Mouse (Mus musculus) 3134 (cell line): Measurements from ENCODE around the gene Wdr4.
"Not testable (repeated sequence)": the region's sequence is repeated elsewhere in the genome, so short reads cannot be mapped to it uniquely, and the experiment has no call there.

ENCODE experiments used
- DNase-seq: peaks from one replicate; pipeline ENCODE4 v3.0.0-alpha.2; 2011; ENCODE audit warnings: low spot score; ENCODE audit not compliant: insufficient read length; ENCODE audit errors: extremely low read depth

The Wdr4 gene

DNA sequence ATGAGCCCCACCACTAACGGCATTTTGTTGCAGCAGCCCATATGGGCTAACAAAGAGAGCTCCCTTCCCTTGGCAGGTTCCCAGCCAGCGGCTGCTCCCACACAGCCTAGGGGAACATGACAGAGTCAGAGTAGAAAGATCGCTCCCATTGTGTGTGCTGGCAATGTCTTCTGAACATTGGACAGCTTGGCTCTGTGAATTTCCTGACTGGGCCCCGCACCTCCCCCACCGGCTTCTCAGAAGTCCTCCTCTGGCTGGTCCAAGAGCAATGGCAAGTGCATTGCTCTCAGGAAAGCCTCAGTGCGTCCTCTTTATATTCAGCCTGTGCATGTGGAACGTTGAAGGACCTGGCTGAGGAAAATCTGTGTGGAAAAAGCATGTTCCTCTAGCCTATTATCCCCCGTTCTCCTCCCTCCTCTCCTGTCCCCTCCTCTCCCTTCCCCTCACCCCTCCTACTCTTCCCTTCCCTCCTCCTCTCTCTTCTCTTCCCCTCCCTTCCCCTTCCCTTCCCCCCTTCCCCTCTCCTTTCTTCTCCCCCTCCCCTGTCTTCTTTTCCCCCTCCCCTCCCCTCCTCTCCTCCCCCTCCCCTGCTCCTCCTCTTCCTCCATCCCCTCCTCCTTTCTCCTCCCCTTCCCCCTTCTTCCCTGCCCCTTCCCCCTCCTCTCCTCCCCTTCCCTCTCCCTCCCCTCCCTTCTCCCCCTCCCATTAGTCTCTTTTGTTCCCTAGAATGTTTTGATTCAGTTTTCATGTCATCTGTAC is 16.3 kb upstream of the Wdr4 start:
- no peak for DNase-seq

- DNase-seq = no peak
Measured at GRCm38 (mm10) chr17:31535358-31535757, 15.6 kb upstream of the Wdr4 start.

- not testable (repeated sequence) for DNase-seq
Measured at GRCm38 (mm10) chr17:31532331-31532730, 12.6 kb upstream of the Wdr4 start.

DNA sequence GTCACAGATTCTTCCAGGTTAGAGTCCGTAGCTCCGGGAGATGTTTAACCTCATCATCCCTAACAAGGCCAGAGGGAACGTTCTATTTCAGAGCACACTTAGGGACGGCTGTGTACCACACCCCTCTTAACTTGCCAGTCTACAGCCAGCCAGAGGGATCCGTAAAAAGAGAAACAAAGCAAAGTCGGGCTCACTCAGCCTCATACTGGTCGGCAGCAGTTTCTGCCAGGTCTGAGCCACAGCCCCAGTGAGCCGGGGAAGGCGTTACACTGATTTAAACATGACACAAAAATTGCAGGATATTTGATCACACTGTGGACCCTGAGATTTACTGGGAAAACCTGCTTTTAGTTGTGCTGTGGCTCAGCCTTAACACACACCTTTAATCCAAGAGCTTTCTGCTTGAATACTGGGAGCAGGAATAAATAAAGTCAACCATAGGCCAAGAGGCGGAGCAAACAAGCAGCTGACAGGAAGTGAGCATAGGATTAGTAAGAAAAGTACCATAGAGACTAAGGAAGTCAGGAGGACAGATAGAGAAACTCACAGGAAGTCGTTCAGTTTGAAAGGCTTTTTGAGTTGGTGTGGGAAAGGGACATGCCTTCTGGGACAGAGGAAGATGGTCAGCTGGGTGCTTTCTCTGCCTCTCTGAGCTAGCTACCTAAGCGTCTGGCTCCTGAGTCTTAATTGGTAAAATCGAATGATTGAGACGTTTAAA is 11.8 kb upstream of the Wdr4 start:
- DNase-seq = no peak

DNA sequence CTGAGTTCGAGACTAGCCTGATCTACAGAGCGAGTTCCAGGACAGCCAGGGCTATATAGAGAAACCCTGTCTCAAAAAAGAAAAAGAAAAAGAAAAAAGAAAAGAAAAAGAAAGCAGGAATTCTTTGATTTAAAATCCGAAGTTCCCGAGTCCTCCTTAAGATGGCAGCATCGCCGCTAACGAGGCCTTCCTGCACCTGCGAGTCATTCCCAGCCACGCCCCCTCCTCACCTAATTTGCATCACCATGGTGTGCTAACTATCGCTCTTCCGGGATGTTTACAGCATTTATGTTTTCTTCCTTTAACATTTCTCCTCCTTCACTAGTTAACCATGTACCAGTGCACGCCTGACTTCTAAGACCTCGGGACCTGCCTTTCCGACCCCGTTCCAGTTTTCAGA is 9.5 kb upstream of the Wdr4 start:
- DNase-seq = no peak

DNA sequence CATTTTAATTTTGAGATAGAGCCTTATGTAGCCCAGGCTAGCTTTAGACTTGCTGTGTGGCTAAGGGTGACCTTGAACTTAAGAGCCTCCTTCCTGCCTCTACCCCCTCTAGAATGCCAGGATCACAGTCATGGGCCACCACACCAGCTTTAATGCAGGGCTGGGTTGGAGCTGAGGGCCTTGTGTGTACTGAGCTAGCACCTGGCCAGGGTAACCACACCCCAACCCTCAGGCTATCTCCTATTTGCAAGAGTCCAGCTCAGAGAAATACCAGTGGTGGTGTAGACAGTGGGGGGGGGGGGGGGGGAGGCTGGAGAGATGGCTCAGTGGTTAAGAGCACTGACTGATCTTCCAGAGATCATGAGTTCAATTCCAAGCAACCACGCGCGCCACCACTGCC is 6.0 kb upstream of the Wdr4 start:
- DNase-seq = no peak

GRCm38 (mm10) chr17:31525114-31525513 is 5.3 kb upstream of the Wdr4 start:
- DNase-seq = no peak

DNA sequence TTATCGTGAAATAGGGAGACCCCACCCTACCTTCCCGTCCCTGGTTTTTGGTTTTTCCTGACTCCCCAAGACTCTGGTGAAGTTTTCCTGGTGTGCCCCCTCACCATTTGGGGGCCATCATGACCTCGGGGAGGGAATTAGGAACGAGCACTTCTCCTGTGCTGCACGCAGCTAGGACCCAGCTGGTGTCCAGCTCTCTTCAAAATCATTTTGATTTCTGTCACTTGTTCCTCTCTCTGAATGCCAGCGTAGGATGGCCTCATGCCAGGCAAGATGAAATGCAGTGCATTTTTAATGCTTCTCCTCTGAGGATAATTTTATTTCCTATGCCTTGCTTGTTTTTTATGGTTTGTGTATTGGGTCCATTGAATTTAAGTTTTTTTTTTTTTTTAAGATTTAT is 2.2 kb upstream of the Wdr4 start:
- DNase-seq = no peak

DNA sequence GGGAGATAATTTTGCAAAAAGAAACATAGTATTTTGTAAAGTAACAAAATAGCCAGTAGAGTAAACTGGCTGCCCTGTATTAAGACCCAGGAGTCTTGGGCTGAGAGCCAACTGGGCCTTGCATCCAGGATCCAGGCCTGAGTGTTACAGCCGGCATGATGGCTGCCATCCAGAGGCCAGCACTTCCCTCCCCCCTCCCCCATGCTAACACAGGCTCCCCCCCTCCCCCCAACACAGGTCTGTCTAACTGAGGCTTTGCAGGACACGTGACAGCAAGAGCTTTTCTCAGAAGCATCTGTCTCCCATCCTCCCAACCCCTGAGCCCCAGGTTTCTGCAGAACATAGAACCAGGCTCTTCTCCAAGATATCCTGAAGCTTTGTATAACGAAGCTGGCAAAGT is 1.1 kb upstream of the Wdr4 start:
- no peak for DNase-seq

DNA sequence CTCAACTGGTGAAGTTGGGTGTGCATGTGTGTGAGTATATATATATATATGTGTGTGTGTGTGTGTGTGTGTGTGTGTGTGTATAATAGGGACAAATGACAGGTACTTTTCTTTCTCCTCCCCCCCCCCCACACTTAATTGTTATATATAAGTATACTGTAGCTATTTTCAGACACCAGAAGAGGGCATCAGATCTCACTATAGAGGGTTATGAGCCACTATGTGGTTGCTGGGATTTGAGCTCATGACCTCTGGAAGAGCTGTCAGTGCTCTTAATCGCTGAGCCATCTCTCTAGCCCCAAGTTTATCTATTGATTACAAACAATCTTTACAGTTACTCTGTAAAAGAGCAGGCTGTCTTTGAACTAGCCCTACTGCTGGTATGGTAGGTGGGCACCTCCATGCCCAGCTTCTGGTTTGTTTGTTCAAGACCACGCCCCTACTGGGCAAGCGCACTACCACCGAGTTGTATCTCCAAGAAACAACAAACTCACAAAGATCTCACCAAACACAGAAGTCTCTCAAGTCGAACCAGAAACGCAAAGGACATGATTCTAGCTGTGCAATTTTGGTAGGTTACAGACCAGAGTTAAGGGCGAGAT is 335 bp downstream of the Wdr4 start:
- DNase-seq = no peak

- no peak for DNase-seq
Measured at GRCm38 (mm10) chr17:31514696-31515095, 5.1 kb downstream of the Wdr4 start.

DNA sequence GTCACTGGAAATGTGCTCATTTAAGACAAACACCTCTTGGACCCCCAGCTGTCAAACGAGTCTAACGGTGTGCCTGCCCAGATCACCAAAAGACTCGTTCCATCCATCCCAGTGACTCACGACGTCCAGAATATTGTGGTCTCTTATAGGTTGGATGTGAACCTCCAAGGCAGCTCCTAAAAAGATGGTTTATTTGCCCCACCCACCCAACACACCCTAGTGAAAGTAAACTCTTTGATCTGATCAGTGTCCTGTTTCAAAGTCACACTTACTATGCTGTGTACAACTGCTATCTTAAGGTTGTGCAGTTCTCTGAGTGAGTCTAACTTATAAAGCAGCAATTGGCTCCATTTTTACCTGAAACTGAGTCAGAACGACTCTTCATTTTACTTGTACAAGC is 7.2 kb downstream of the Wdr4 start:
- no peak for DNase-seq

DNA sequence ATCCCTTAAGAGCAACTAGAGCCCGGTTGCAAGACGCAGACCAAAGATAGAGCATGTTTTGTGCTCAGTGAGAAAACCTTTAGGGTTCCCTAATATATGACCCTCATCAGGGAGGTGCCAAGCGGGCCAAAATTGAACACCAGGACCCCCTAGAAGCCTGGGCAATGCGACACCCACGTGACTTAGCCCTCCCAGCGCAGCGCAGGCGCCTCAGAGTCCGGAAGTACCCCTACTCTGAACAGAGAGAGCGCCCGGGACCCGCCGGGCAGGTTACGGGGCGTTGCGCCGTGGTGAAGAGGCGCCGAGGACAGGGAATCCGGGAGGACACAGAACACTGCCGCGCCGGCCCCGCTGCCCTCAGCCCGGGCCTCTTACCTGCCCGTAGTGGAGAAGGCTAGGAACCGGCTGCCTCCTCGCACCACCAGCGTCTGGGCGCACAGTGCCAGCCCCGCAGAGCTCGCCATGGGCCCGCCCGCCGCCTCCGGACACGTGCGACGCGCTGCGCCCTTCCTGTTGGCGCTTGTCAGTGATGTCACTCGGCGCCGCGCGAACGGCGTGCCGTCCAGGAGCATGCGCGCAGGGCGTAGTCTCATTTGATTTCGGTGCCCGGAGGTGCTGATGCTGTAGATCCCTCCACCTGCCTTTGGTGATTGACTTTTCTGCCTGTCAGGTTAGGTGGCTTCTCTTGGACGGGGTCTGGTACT is 7.8 kb downstream of the Wdr4 start:
- DNase-seq = peak; percentile 90

GRCm38 (mm10) chr17:31510944-31511343 is 8.8 kb downstream of the Wdr4 start:
- no peak for DNase-seq

DNA sequence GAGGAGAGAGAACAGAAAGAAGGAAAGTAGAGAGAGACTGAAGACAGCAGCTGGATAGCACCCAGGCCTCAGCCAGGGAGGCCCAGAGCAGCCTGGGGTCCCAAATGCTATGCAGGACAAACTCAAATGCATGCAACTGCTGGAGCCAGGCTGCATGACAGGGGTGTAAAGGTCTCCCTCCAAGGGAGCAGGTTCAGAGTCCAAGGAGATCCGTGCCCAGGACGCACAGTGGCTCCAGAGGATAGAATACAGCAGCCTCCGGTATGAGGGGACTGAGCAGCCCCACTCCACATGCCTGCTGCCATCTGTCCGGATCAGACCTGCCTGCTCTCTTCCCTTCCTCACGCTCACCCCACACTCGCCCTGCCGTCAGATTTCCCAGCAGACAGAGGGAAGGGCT is 13.5 kb downstream of the Wdr4 start:
- no peak for DNase-seq

DNA sequence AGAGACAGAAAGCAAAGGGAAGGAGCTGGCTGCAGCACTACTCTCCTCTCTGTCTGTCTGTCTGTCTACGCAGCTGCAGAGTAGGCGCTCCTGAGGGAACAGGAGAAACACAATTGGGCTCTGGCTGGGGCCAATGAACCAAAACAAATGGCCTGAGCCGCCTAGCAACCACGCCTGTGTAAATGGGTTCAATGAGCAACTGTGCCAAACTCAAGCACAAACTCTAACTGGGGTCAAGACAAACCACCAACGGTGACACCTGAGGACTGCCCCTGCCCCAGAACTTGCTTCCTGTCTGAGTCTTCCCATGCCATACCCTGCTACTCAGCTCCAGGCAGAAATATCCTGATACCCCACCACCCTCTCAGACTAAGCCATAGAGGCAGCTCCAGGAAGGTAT is 14.8 kb downstream of the Wdr4 start:
- DNase-seq = no peak

DNA sequence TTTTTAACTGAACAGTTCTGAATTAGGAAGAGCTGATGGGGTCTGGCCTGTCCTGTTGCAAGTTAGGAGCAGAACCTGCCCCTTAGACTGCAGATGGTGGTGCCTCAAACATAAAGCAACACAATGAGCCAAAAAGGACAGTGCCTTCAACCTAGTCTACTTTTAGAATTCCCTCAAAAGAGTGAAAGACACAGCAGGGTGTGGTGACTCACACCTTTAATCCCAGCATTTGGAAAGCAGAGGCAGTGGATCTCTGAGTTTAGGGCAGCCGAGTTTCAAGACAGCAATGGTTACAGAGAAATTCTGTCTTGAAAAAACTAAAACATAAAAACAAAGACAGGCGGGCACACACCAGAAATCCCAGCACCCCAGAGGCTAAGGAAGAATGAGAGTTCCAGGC is 15.8 kb downstream of the Wdr4 start:
- DNase-seq = no peak

- no peak for DNase-seq
Measured at GRCm38 (mm10) chr17:31503337-31503736, 16.4 kb downstream of the Wdr4 start.

GRCm38 (mm10) chr17:31502261-31502927 is 17.4 kb downstream of the Wdr4 start:
- DNase-seq = no peak

DNA sequence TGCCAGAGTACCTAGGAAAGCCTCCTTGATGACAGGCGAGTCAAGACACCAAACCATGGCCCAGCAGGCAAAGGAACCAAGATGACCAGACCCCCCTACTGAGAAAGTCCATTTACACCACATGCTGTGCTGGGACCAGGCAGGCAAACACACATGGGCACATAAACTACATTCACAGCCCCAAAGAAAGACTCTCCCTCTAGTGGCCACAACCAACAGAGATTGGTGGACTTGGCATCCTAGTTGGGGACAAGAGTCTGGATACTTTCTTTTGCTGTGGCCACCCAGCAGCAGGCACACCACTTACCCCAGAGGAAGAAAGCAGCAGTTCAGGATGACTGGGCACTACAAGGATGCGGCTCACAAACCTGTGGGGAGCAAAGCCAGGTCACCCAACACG is 18.9 kb downstream of the Wdr4 start:
- DNase-seq = no peak

GRCm38 (mm10) chr17:31500416-31500815 is 19.4 kb downstream of the Wdr4 start:
- DNase-seq = no peak
